Mouse (Mus musculus) thymus, adult 2 months (tissue): ENCODE results near the gene Hes1. TPM values are rescaled to one million over a fixed set of nuclear protein-coding genes. Genes with fewer than 3 reads are reported as not detected.

Experiments used
- DNase-seq: peaks from one replicate; pipeline ENCODE4 v3.0.0; 2021
- H3K27ac ChIP-seq: fragments of 200-500 bp; 2 replicates; pipeline ENCODE4 v1.5.1; 2012; ENCODE audit warnings: low read length, control low read depth; ENCODE audit not compliant: control insufficient read depth, insufficient read depth
- H3K27me3 ChIP-seq: fragments of 200-500 bp; 2 replicates; pipeline ENCODE4 v1.6.1; 2012; ENCODE audit warnings: mild to moderate bottlenecking, low read length, moderate library complexity, mixed read lengths; ENCODE audit not compliant: control insufficient read depth, insufficient read depth
- H3K36me3 ChIP-seq: fragments of 200-500 bp; 2 replicates; pipeline ENCODE4 v1.6.1; 2012; ENCODE audit warnings: mild to moderate bottlenecking, low read length, moderate library complexity; ENCODE audit not compliant: control insufficient read depth, insufficient read depth
- H3K4me1 ChIP-seq: fragments of 200-500 bp; replicated peaks from 2 replicates; pipeline ENCODE4 v1.6.1; 2012; ENCODE audit warnings: low read length; ENCODE audit not compliant: control insufficient read depth, insufficient read depth
- H3K4me3 ChIP-seq: fragments of 200-500 bp; 2 replicates; pipeline ENCODE4 v1.5.1; 2012; ENCODE audit warnings: mild to moderate bottlenecking, low read length, control low read depth, moderate library complexity; ENCODE audit not compliant: control insufficient read depth, insufficient read depth
- CTCF ChIP-seq: fragments of 200-500 bp; IDR thresholded peaks from 2 replicates; pipeline ENCODE4 v1.5.1; 2012; ENCODE audit warnings: mild to moderate bottlenecking, control low read depth, low read length, moderate library complexity, borderline replicate concordance; ENCODE audit not compliant: control insufficient read depth, poor library complexity, insufficient read depth; ENCODE audit errors: extremely low read depth
- POLR2A ChIP-seq: fragments of 200-500 bp; IDR thresholded peaks from 2 replicates; pipeline ENCODE4 v1.6.1; 2012; ENCODE audit warnings: mild to moderate bottlenecking, low read length, control low read depth, moderate library complexity; ENCODE audit not compliant: control insufficient read depth, poor library complexity, insufficient read depth; ENCODE audit errors: extremely low read depth
- WGBS: fragments of 180-500 bp; shearing (Covaris S2); methylation state at CpG from one replicate; pipeline ENCODE4 v1.1.7; 2018; 5-methylcytosine and 5-hydroxymethylcytosine counted together
- polyA plus RNA-seq: library from polyadenylated mRNA; depleted of rRNA; stranded (reverse); fragments of >200 nt; gene quantifications from 2 replicates; pipeline ENCODE4 v1.2.3, GENCODE M21; 2012

Hes1 gene
- polyA plus RNA-seq, 1 experiment = 33.4 TPM

GRCm38 (mm10) chr16:30028184-30028583 lies 36.0 kb upstream of the Hes1 start:
- Histone ChIP-seq H3K27ac (no peak overlapping the region), H3K27me3 (no peaks in the 10 kb centered on the region), H3K4me1 (peaks cover 8% of the 10 kb centered on the region), H3K4me3 (no peak overlapping the region), H3K36me3 (no peaks in the 10 kb centered on the region)
- no peak for TF ChIP-seq CTCF
- no peak for TF ChIP-seq POLR2A
- no peak for DNase-seq
- 94% methylated on average over 6 of the region's 6 CpGs for WGBS

GRCm38 (mm10) chr16:30029264-30030003 lies 34.8 kb upstream of the Hes1 start:
- TF ChIP-seq POLR2A (no peak), CTCF (no peak)
- no peaks in the 10 kb centered on the region for H3K36me3 ChIP-seq
- no peak overlapping the region for H3K4me3 ChIP-seq
- no peak for DNase-seq
- H3K4me1 ChIP-seq = peaks cover 9% of the 10 kb centered on the region
- WGBS = 89% methylated on average over 12 of the region's 12 CpGs
- no peak overlapping the region for H3K27ac ChIP-seq
- H3K27me3 ChIP-seq = no peaks in the 10 kb centered on the region

GRCm38 (mm10) chr16:30032326-30032904 lies 31.8 kb upstream of the Hes1 start:
- TF ChIP-seq POLR2A = no peak
- no peak for TF ChIP-seq CTCF
- Histone ChIP-seq H3K36me3 (no peaks in the 10 kb centered on the region), H3K27ac (no peak overlapping the region), H3K27me3 (no peaks in the 10 kb centered on the region), H3K4me3 (no peak overlapping the region), H3K4me1 (peaks cover 3% of the 10 kb centered on the region; the same call in 1 of the 2 replicates)
- DNase-seq = no peak
- 95% methylated on average over 2 of the region's 2 CpGs for WGBS

GRCm38 (mm10) chr16:30033390-30033789 lies 30.8 kb upstream of the Hes1 start:
- 88% methylated on average over 3 of the region's 3 CpGs for WGBS
- TF ChIP-seq POLR2A = no peak
- TF ChIP-seq CTCF = no peak
- Histone ChIP-seq H3K4me3 (no peak overlapping the region), H3K36me3 (no peaks in the 10 kb centered on the region), H3K27ac (no peak overlapping the region), H3K27me3 (no peaks in the 10 kb centered on the region), H3K4me1 (peaks cover 3% of the 10 kb centered on the region; the same call in 1 of the 2 replicates)
- DNase-seq = no peak

- no peaks in the 10 kb centered on the region for H3K36me3 ChIP-seq
- H3K4me3 ChIP-seq = no peak overlapping the region
- no peak for DNase-seq
- TF ChIP-seq CTCF = no peak
- no peak for TF ChIP-seq POLR2A
- 53% methylated on average over 4 of the region's 4 CpGs for WGBS
- peaks cover 3% of the 10 kb centered on the region; the same call in 1 of the 2 replicates for H3K4me1 ChIP-seq
- H3K27me3 ChIP-seq = no peaks in the 10 kb centered on the region
- no peak overlapping the region for H3K27ac ChIP-seq
Measured at GRCm38 (mm10) chr16:30034001-30034400, 30.2 kb upstream of the Hes1 start.

DNA sequence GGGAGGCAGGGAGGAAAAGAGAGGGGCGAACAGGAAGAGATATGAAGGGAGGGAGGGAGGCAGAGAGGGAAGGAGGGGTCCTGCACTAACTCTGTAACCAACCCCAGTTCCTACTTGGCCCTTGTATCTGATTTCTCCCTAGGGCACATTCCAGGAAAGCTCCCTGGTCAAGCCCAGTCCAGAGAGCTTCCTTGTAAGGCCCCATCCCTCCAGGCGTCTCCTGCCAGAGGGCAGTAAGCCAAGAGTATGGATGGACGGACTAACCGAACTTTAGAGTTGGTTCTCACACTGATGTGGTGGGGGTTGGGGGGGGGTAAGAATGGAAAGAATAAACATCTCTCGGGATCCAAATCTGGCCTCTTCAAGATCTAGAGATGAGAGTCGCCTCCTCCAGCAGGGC lies 29.7 kb upstream of the Hes1 start:
- Histone ChIP-seq H3K27me3 (no peaks in the 10 kb centered on the region), H3K36me3 (no peaks in the 10 kb centered on the region), H3K27ac (no peak overlapping the region), H3K4me3 (no peak overlapping the region), H3K4me1 (peaks cover 7% of the 10 kb centered on the region)
- TF ChIP-seq POLR2A = no peak
- TF ChIP-seq CTCF = no peak
- whole genome bisulfite sequencing = 81% methylated on average over 6 of the region's 6 CpGs
- no peak for DNase-seq
